Mouse (Mus musculus) olfactory bulb, adult 2 months (tissue): Measurements from ENCODE around the gene Gatad2b.

ENCODE experiments used
- CTCF ChIP-seq: fragments of 200-500 bp; IDR thresholded peaks from 2 replicates; pipeline ENCODE4 v1.5.1; 2012; ENCODE audit warnings: low read depth, mild to moderate bottlenecking, low read length, moderate library complexity; ENCODE audit not compliant: insufficient read depth
- POLR2A ChIP-seq: fragments of 200-500 bp; IDR thresholded peaks from 2 replicates; pipeline ENCODE4 v1.6.1; 2012; ENCODE audit warnings: mild to moderate bottlenecking, low read depth, low read length, moderate library complexity; ENCODE audit not compliant: insufficient read depth

DNA sequence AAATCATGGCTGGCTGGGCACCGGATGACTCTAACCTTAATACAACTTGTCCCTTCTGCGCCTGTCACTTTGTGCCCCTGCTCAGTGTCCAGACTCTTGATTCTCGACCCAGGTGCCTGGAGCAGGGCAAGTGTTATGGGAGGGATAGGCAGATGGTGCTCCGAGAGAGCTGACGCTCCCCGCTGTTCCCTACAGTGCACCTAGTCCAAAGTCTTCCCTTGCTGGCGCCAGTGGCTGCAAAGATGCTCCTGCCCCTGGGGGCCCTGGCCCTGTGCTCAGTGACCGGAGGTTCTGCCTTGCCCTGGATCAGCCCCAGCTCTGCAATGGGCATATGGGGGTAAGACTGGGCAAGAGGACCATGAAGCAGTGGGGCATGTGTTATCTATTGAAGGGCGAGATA, 15.2 kb upstream of the Gatad2b start:
- TF ChIP-seq POLR2A (no peak), CTCF (no peak)
